Mouse (Mus musculus) intestine, embryonic 16.5 days (tissue): Measurements from ENCODE around the gene Efs. TPM values are rescaled to one million over a fixed set of nuclear protein-coding genes. Genes with fewer than 3 reads are reported as not detected.

Experiments
- ATAC-seq: fragments of 200-750 bp; cut with Nextera tagmentation; 2 replicates; pipeline ENCODE4 v1.8.0; 2017; ENCODE audit warnings: moderate TSS enrichment, moderate library complexity
- H3K27ac ChIP-seq: fragments of 300-500 bp; sonication (generic); 2 replicates; pipeline ENCODE4 v1.5.1; 2014; ENCODE audit warnings: mild to moderate bottlenecking, low read length
- H3K27me3 ChIP-seq: fragments of 300-500 bp; sonication (generic); replicated peaks from 2 replicates; pipeline ENCODE4 v1.6.1; 2014; ENCODE audit warnings: low read length, control low read depth, mixed read lengths; ENCODE audit not compliant: control insufficient read depth, insufficient read depth
- H3K36me3 ChIP-seq: fragments of 300-500 bp; sonication (generic); 2 replicates; pipeline ENCODE4 v1.6.1; 2014; ENCODE audit warnings: low read length, control low read depth; ENCODE audit not compliant: control insufficient read depth, insufficient read depth
- H3K4me1 ChIP-seq: fragments of 300-500 bp; sonication (generic); 2 replicates; pipeline ENCODE4 v1.6.1; 2014; ENCODE audit warnings: low read length, control low read depth, mixed read lengths; ENCODE audit not compliant: control insufficient read depth, insufficient read depth
- H3K4me2 ChIP-seq: fragments of 300-500 bp; sonication (generic); 2 replicates; pipeline ENCODE4 v1.6.1; 2014; ENCODE audit warnings: low read depth, low read length, control low read depth
- H3K4me3 ChIP-seq: fragments of 300-500 bp; sonication (generic); 2 replicates; pipeline ENCODE4 v1.5.1; 2014; ENCODE audit warnings: mild to moderate bottlenecking, low read length
- H3K9ac ChIP-seq: fragments of 300-500 bp; sonication (generic); 2 replicates; pipeline ENCODE4 v1.6.1; 2014; ENCODE audit warnings: low read depth, low read length
- H3K9me3 ChIP-seq: fragments of 300-500 bp; sonication (generic); 2 replicates; pipeline ENCODE4 v1.6.1; 2016; ENCODE audit warnings: low read length, control low read depth; ENCODE audit not compliant: control insufficient read depth
- WGBS: fragments of 180-500 bp; shearing (Covaris S2); extraction: QIAGEN DNeasy Blood & Tissue Kit; methylation state at CpG from one replicate; pipeline ENCODE4 v1.1.7; 2014; 5-methylcytosine and 5-hydroxymethylcytosine counted together
- polyA plus RNA-seq: library from polyadenylated mRNA; unstranded; fragments of >200 nt; fragmentation: Nextera tagmentation; extraction: Ambion mirVana; gene quantifications from 2 replicates; pipeline ENCODE4 v1.2.1, GENCODE M21; 2015

Efs gene
- polyA plus RNA-seq, 1 experiment from 2014 or later, result 17.1 TPM

DNA sequence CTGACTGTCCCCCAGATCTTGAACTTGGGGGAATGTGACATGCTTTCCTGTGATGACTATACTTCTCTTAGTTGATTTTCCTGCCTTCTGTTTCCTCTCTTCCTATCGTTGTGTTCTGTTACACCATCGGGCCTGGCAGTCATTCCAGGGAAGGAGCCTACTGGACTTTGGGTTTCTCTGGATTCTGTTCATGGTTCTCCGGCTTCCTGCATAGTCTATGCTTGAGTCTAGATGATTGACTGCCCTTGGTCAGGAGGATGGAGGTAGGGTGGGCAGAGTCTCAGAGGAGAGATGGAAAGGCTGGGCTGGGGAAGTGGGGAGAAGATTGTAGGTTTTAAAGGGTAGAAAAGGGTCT, 14.2 kb upstream of the Efs start:
- no peak overlapping the region for H3K4me2 ChIP-seq
- no peaks in the 10 kb centered on the region for H3K9me3 ChIP-seq
- no peaks in the 10 kb centered on the region for H3K27me3 ChIP-seq
- ATAC-seq, result no peak
- no peak overlapping the region for H3K4me3 ChIP-seq
- H3K36me3 ChIP-seq, result no peaks in the 10 kb centered on the region
- H3K27ac ChIP-seq, result no peak overlapping the region
- 0 out of 2 replicates have a peak, but pooled peaks cover 4% of the 10 kb centered on the region for H3K4me1 ChIP-seq
- WGBS, result 81% methylated on average over 3 of the region's 3 CpGs
- no peak overlapping the region for H3K9ac ChIP-seq

DNA sequence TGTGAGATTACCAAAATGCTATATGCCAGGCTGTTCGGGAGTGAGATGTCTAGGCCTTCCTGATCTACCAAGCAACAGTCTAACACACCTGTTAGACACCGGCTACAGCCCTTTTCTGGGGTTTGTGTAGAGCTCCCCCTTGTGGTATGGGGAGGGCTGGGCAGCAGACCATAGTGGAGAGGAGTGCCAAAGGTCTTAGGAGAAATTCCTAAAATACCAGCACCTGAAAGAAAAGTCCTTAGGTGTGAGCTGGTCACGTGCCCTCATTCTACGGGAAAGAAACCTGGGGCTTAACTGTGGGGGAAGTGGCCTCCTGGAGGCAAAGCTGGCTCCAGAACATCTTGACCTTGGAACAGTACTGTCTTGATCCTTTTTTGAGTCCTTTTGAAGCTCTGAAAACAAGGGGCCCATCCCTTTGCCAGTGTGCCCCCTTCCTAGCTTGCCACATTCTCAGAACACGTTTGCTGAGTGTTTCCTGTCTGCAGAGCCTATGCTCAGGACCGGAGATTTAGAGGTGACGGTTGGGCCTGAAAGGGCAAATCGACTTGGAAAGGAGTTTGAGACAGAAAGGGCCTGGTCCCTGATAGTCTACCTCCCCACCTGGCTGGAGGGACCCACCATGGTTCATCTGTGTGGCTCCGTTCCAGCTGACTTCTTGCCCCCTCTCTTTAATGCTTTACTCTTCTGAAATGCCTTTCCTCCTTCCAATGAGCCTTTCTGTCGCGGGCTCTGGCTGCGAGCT, 13.7 kb upstream of the Efs start:
- no peak overlapping the region for H3K27ac ChIP-seq
- 0 out of 2 replicates have a peak, but pooled peaks cover 4% of the 10 kb centered on the region for H3K4me1 ChIP-seq
- peak; percentile 63; the same call in 1 of the 2 replicates for ATAC-seq
- no peak overlapping the region for H3K4me3 ChIP-seq
- no peaks in the 10 kb centered on the region for H3K36me3 ChIP-seq
- no peaks in the 10 kb centered on the region for H3K9me3 ChIP-seq
- no peaks in the 10 kb centered on the region for H3K27me3 ChIP-seq
- WGBS, result 53% methylated on average over 12 of the region's 12 CpGs
- no peak overlapping the region for H3K4me2 ChIP-seq
- H3K9ac ChIP-seq, result no peak overlapping the region

DNA sequence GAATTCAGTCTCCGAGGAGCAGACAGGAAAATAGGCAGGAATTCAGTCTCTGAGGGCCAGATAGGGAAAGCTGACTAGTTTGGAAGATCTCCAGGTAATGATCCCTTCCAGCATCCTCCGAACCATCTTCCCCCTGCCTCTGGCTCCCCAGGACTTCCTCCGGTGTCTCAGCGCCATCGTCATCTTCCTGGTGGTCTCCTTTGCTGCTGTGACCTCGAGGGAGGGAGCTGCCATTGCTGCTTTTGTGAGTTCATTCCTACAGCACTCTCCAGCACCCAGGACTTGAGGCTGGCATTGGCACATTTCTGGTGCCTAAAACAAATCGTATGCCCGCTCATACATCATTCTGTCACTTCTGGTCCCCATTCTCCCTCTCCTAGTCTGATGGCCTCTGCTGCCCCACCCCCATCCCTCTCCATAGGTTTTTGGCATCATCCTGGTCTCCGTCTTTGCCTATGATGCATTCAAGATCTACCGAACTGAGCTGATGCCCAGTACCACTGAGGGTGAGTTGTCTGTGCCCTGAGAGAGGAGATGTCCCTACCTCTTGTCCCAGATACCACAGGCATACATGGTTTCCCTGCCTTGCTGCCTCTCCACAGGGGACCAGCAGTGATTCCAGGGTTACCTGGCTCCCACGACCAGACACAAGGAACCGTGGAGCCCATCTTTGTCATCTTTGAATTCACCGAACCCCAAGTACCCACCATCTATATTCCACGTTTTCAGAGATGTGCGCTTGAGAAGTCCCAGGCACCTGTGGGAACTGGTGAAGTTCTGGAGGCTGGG, 12.7 kb upstream of the Efs start:
- Histone ChIP-seq H3K4me1 (0 out of 2 replicates have a peak, but pooled peaks cover 4% of the 10 kb centered on the region), H3K36me3 (no peaks in the 10 kb centered on the region), H3K4me2 (no peak overlapping the region), H3K27ac (no peak overlapping the region), H3K4me3 (no peak overlapping the region), H3K9me3 (no peaks in the 10 kb centered on the region), H3K27me3 (no peaks in the 10 kb centered on the region), H3K9ac (no peak overlapping the region)
- 76% methylated on average over 15 of the region's 15 CpGs for WGBS
- no peak for ATAC-seq

DNA sequence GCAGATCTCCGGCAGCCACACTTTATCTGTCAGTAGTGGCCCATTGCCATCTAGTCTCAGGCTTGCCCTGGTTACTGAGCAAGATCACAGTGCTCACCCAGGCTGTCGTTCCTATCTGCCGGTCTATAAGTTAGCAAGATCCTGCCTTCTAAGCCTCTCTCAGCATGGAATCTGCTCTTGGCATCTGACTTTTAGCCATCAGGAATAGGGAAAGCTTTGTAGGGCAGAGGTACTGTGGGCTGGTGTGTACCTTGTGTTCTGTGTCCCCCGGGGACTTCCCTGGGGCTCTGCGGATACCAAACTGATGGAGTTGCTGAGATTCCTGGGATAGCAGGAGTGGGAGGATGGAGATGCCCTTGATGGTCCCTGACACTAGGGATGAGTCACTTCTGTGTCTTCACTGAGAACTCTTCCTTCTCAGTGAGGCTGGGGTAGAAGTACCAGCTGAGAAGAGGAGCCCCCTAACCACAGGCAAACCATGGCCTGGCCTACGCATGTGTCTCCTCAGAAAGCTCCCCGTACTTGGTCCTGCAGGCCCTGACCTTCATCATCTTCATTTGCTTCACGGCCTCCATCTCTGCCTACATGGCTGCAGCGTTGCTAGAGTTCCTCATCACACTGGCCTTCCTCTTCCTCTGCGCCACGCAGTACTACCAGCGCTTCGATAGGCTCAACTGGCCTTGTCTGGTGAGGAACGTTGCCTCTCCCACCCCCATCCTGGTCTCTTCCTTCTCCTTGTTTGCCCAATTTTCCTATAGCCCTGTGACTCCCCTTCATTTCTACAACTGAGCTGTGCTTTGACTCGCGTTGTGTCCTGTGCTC, 11.6 kb upstream of the Efs start:
- Histone ChIP-seq H3K4me1 (peaks cover 9% of the 10 kb centered on the region; the same call in 1 of the 2 replicates), H3K9ac (no peak overlapping the region), H3K27ac (no peak overlapping the region), H3K4me2 (no peak overlapping the region), H3K4me3 (no peak overlapping the region), H3K36me3 (no peaks in the 10 kb centered on the region), H3K27me3 (no peaks in the 10 kb centered on the region), H3K9me3 (no peaks in the 10 kb centered on the region)
- ATAC-seq, result no peak
- 83% methylated on average over 16 of the region's 16 CpGs for WGBS

DNA sequence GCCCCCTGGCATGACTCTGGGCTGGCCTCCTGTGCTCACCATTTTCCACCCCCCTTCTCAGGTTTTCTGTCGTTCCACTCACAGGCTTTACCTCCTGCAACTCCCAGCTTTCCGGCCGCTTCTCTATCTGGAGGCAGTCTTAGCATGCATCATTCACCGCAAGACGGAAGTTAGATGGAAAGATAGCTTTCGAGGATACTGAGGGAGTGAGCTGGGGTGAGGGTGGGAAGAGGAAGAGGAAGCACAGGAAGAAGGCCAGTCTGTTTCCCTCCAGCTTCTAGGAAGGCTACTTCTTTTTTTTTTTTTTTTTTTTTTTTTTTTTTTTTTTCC, 10.9 kb upstream of the Efs start:
- Histone ChIP-seq H3K4me1 (peaks cover 10% of the 10 kb centered on the region; the same call in 1 of the 2 replicates), H3K36me3 (no peaks in the 10 kb centered on the region), H3K27ac (no peak overlapping the region), H3K9me3 (no peaks in the 10 kb centered on the region), H3K9ac (no peak overlapping the region), H3K27me3 (no peaks in the 10 kb centered on the region), H3K4me3 (no peak overlapping the region), H3K4me2 (no peak overlapping the region)
- ATAC-seq, result no peak
- WGBS, result 49% methylated on average over 6 of the region's 6 CpGs

DNA sequence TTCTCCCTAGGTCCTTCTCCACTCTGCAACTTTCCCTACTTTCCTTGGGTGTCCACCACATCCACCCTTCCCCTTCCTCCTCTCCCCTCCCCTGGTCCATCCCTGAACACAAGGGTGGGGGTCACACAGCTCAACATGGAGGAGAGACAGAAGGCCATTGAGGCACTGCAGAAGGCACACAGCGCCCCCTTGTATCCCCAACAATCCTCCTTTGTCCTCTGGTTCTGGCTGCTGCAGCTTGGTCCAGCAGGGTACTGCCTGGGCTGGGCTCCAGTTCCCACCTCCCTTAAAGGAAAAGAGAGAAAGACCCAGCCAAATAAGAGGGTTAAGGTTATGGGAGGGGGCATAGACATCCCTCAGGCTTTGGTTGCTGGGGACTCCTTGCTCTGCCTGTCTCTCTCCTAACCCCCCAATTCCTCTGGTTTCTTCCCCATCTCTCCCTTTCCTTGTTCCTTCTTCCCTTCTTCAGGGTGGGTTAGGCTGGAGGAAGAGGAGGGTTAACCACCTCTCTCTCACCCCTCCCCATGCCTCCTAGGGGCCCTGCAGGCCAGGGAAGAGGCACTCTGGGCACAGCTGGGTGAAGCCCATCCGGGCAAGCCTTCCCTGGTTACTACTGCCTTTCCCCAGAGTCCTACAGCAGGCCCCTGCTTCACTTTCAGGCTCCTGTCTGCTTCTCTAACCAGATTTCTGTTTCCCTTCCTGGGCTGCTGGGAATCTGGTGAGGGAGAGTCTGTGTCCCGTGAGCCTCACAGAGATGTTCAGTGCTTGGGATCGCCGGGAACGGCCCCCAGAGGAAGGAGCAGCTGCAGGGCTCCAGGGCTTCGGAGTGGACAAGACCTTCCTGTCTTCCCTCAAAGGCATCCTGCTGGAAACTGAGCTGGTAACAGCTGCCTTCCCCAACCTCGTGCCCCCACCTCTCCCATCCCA, 10.2 kb upstream of the Efs start, which contains the start of gene Cmtm5:
Gene Cmtm5, plus strand, starts transcription at position 358 of the 927 bp plus-strand sequence.
- H3K4me3 ChIP-seq, result no peak within 1 kb of the TSS
- peak within 1 kb of the TSS; percentile 52; the same call in 1 of the 2 replicates for H3K27ac ChIP-seq
- H3K27me3 ChIP-seq, result no peaks in the 10 kb centered on the region
- H3K9me3 ChIP-seq, result no peaks in the 10 kb centered on the region
- WGBS, result 39% methylated on average over 8 of the region's 8 CpGs
- no peaks in the 10 kb centered on the region for H3K36me3 ChIP-seq
- peaks cover 10% of the 10 kb centered on the region; the same call in 1 of the 2 replicates for H3K4me1 ChIP-seq
- no peak within 1 kb of the TSS for H3K4me2 ChIP-seq
- ATAC-seq, result peak; percentile 41; the same call in 1 of the 2 replicates
- no peak within 1 kb of the TSS for H3K9ac ChIP-seq

DNA sequence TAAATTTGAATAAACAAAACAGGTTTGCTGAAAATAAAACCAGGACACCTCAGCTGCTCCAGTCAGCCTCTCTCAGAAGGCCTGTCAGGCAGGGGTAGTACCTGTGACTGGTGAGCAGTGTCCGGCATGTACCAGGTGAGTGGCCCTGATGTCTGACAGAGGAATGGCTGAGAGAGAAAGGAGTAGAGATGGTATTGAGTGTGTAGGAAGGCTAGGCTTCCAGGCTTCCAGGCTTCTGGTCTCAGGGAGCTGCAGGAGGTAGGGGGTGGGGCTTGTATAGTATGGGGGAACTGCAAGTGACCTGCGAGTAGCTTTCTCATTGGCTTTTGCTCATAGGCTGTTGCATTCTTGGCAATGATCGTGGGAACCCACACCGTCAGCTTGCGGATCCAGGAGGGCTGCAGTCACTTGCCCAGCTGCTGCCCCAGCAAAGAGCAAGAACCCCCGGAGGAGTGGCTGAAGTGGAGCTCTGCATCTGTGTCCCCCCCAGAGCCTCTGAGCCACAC, 6.8 kb upstream of the Efs start, which contains the start of gene Il25:
Gene Il25, plus strand, starts transcription at position 51 of the 506 bp plus-strand sequence.
- ATAC-seq, result no peak
- no peak within 1 kb of the TSS for H3K27ac ChIP-seq
- H3K9me3 ChIP-seq, result no peaks in the 10 kb centered on the region
- peak within 1 kb of the TSS; percentile 29; the same call in 1 of the 2 replicates for H3K9ac ChIP-seq
- 36% methylated on average over 6 of the region's 6 CpGs for WGBS
- H3K27me3 ChIP-seq, result no peaks in the 10 kb centered on the region
- H3K4me2 ChIP-seq, result no peak within 1 kb of the TSS
- H3K4me3 ChIP-seq, result no peak within 1 kb of the TSS
- peaks cover 14% of the 10 kb centered on the region for H3K4me1 ChIP-seq
- no peaks in the 10 kb centered on the region for H3K36me3 ChIP-seq

DNA sequence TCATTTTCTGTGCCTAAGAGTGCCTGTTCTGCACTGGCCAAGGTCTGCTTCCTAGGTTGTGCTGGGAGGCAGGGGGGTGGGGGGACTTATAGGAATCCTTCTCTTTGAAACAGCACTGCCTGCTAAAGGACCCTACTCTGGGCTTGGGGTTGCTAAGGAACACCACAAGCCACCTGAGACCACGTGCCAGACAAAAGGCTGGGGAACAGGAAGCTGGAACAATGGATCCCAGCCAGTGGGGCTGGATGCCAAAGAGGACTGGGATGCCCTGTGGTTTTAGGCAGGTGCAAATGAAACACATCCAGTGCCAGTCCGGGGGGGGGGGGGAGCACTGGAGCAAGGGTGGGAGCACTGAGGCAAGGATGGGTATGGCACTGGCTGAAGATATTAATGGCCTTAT, 4.5 kb upstream of the Efs start:
- 8% methylated on average over 2 of the region's 2 CpGs for WGBS

More for the DNA sequence above, 4.5 kb upstream of the Efs start:
- no peaks in the 10 kb centered on the region; the same call in 1 of the 2 replicates for H3K27me3 ChIP-seq
- H3K27ac ChIP-seq, result no peak overlapping the region
- H3K4me1 ChIP-seq, result peaks cover 31% of the 10 kb centered on the region
- ATAC-seq, result no peak
- H3K4me3 ChIP-seq, result no peak overlapping the region
- H3K9ac ChIP-seq, result no peak overlapping the region
- H3K36me3 ChIP-seq, result no peaks in the 10 kb centered on the region
- no peaks in the 10 kb centered on the region for H3K9me3 ChIP-seq
- H3K4me2 ChIP-seq, result no peak overlapping the region
